Mouse (Mus musculus) cerebellum, adult 2 months (tissue): ENCODE results near the gene Tle3.

Experiments
- CTCF ChIP-seq: fragments of 200-500 bp; IDR thresholded peaks from 2 replicates; pipeline ENCODE4 v1.5.1; 2011; ENCODE audit warnings: low read depth, mild to moderate bottlenecking, control low read depth, low read length, moderate library complexity, borderline replicate concordance; ENCODE audit not compliant: insufficient read depth
- POLR2A ChIP-seq: fragments of 200-500 bp; IDR thresholded peaks from 2 replicates; pipeline ENCODE4 v1.6.1; 2011; ENCODE audit warnings: low read length, control low read depth, borderline replicate concordance; ENCODE audit not compliant: insufficient read depth

DNA sequence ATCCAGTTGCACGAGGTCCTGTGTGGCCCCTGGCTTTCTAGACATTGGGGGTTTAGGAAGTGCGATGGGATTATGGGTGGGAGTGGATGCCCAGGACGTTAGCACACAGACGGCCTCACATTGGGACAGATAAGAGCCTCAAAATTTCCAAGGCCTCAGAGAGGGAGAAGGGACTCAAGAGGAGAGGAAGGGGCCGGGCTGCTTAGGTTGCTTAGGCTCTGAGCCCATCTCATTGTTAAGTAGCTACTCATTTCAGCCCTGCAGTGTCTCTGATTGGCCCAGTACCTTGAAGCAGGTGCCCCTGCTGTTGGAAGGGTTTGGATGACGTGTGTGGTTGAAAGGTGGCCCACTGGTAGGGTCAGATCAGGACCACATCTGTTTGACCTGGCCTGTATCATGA, 11.9 kb downstream of the Tle3 start:
- no peak for TF ChIP-seq POLR2A
- no peak for TF ChIP-seq CTCF
